Mouse (Mus musculus): ENCODE data around the gene Tnfrsf14. TPM values are rescaled to one million over a fixed set of nuclear protein-coding genes. Genes with fewer than 3 reads are reported as not detected.

The Tnfrsf14 gene
- total and polyA plus RNA-seq, 3 experiments, result 8.2 to 13.4 TPM; not detected in 1

DNA sequence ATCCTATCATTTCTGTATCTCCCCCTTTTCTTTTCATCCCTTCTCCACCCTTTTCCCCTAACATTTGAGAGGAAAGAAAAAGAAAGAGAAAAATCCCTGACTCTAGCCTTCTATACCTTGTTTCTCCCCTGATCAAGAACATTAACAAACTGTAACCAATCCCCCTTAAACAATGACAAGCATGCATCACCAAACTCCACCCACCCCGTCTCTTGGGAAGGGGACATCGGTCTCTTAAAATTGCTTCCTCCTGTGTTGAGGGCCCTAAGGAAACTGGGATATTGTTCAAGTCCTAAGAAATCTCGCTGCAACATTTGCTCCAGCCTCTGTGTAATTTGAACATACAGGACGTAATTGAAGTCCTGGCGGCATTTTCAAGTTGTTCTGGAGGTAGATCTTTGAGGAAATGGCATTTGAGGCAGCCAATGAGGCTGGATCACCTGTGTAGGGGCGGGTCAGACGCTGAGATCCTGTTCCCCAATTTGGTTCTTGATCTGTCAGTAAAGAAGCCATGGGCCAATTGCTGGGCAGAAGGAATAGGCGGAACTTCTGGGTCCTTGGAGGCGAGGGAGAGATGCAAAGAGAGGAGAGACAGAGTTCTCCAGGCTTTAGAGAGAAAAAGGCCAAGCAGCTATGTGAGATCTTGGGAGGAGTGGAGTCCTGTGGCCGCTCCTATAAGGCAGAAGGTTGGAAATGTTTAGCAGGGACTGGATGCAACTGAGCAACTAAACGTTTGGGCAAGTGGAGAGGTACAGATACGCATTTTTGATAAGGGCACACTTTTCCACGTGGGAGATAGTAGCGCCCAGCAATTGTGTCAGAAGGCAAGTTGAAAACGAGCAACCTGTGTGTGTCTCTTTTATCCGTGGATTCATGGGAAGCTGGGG lies 23.9 kb downstream of the Tnfrsf14 start:
- H3K9ac ChIP-seq (ENCODE audit: control insufficient read depth, low read depth, low read length, poor library complexity, severe bottlenecking), result peak overlapping the region; percentile 77
- DNase-seq (ENCODE audit: low read depth, low spot score), result peak; percentile 96
- TF ChIP-seq ZC3H11A (IDR thresholded peaks at IDR 0.05; ENCODE audit: low read depth, low read length) (no peak), USF1 (IDR thresholded peaks at IDR 0.05; ENCODE audit: low read depth, low read length) (no peak), CTCF (IDR thresholded peaks at IDR 0.05 in 2 of 3, conservative IDR thresholded peaks at IDR 0.05 in 1 of 3; ENCODE audit: control insufficient read depth in 1 of 3, insufficient read depth in 1 of 3, low read depth in 2 of 3, low read length in 3 of 3, poor library complexity in 1 of 3, severe bottlenecking in 1 of 3) (no peak), TCF12 (IDR thresholded peaks at IDR 0.05; ENCODE audit: low read depth, low read length) (0 out of 2 replicates have a peak, but pooled peaks have one; percentile 11), CHD2 (IDR thresholded peaks at IDR 0.05; ENCODE audit: low read length) (peak; percentile 84), MYB (IDR thresholded peaks at IDR 0.05; ENCODE audit: low read depth, low read length) (no peak), RAD21 (IDR thresholded peaks at IDR 0.05; ENCODE audit: low read depth, low read length) (no peak), GATA1 (IDR thresholded peaks at IDR 0.05; ENCODE audit: low read depth, low read length) (peak; percentile 87), POLR2AphosphoS2 (IDR thresholded peaks at IDR 0.05; ENCODE audit: low read length) (no peak), ZNF384 (IDR thresholded peaks at IDR 0.05; ENCODE audit: low read depth, low read length) (no peak), ETS1 (IDR thresholded peaks at IDR 0.05; ENCODE audit: low read depth, low read length) (no peak), EP300 (IDR thresholded peaks at IDR 0.05; ENCODE audit: low read depth in 1 of 2, low read length in 2 of 2) (no peak), E2F4 (IDR thresholded peaks at IDR 0.05; ENCODE audit: borderline replicate concordance, low read depth, low read length) (peak; percentile 68; the same call in 1 of the 2 replicates), KAT2A (conservative IDR thresholded peaks at IDR 0.05; ENCODE audit: low read depth, low read length) (no peak), GABPA (IDR thresholded peaks at IDR 0.05; ENCODE audit: low read depth, low read length) (no peak), MAX (IDR thresholded peaks at IDR 0.05; ENCODE audit: low read length) (peak; percentile 81), MAZ (IDR thresholded peaks at IDR 0.05; ENCODE audit: low read depth, low read length) (peak; percentile 34; the same call in 1 of the 2 replicates), POLR2A (IDR thresholded peaks at IDR 0.05; ENCODE audit: control insufficient read depth in 1 of 2, insufficient read depth in 1 of 2, low read depth in 1 of 2, low read length in 2 of 2, poor library complexity in 1 of 2) (peak; percentile 15 to 83; a peak in 3 of 4 replicates), MEF2A (IDR thresholded peaks at IDR 0.05; ENCODE audit: extremely low read depth, insufficient replicate concordance, low read depth, low read length, poor library complexity, severe bottlenecking) (no peak), UBTF (IDR thresholded peaks at IDR 0.05; ENCODE audit: borderline replicate concordance, insufficient read depth, low read depth, low read length) (no peak), MYC (IDR thresholded peaks at IDR 0.05; ENCODE audit: low read depth, low read length) (peak; percentile 87), BHLHE40 (IDR thresholded peaks at IDR 0.05; ENCODE audit: borderline replicate concordance, low read depth, low read length) (no peak), MXI1 (IDR thresholded peaks at IDR 0.05; ENCODE audit: low read depth, low read length) (peak; percentile 91), ELF1 (IDR thresholded peaks at IDR 0.05; ENCODE audit: low read depth, low read length) (peak; percentile 79), SMC3 (IDR thresholded peaks at IDR 0.05; ENCODE audit: low read depth, low read length) (no peak), MAFK (IDR thresholded peaks at IDR 0.05; ENCODE audit: borderline replicate concordance, low read depth, low read length) (no peak), SIN3A (IDR thresholded peaks at IDR 0.05; ENCODE audit: low read length) (peak; percentile 55), RCOR1 (IDR thresholded peaks at IDR 0.05; ENCODE audit: low read depth, low read length) (no peak), TBP (IDR thresholded peaks at IDR 0.05; ENCODE audit: low read depth, low read length) (peak; percentile 79), USF2 (IDR thresholded peaks at IDR 0.05; ENCODE audit: borderline replicate concordance in 1 of 2, insufficient read depth in 1 of 2, low read depth in 1 of 2, low read length in 2 of 2) (no peak), HCFC1 (IDR thresholded peaks at IDR 0.05; ENCODE audit: low read depth, low read length) (peak; percentile 64), NELFE (IDR thresholded peaks at IDR 0.05; ENCODE audit: low read depth, low read length) (peak; percentile 64; the same call in 1 of the 2 replicates)
- H3K27ac ChIP-seq (ENCODE audit: control insufficient read depth, low read depth, low read length), result peak overlapping the region; percentile 72
- H3K27me3 ChIP-seq (ENCODE audit: control insufficient read depth in 1 of 2, insufficient read depth in 2 of 2, low read length in 2 of 2), result no peaks in the 10 kb centered on the region
- 0 out of 2 replicates have a peak, but pooled peaks cover 1% of the 10 kb centered on the region for H3K79me2 ChIP-seq (ENCODE audit: control insufficient read depth, insufficient read depth, low read length, poor library complexity)
- H3K36me3 ChIP-seq (ENCODE audit: control insufficient read depth in 1 of 2, insufficient read depth in 2 of 2, low read length in 2 of 2), result peaks cover 0 to 7% of the 10 kb centered on the region in 2 experiments; a peak in 2 of 4 replicates
- no peaks in the 10 kb centered on the region for H3K9me3 ChIP-seq (replicated peaks; ENCODE audit: insufficient read depth, low read length)
- H3K4me1 ChIP-seq (ENCODE audit: control insufficient read depth in 1 of 2, insufficient read depth in 2 of 2, low read length in 2 of 2), result peaks cover 5 to 14% of the 10 kb centered on the region in 2 experiments; a peak in 3 of 4 replicates
- peak overlapping the region; percentile 74 to 84 for H3K4me3 ChIP-seq (ENCODE audit: control insufficient read depth in 1 of 2, insufficient read depth in 1 of 2, low read depth in 2 of 2, low read length in 2 of 2)

Measured in MEL (cell line).